Mouse (Mus musculus): ENCODE measurements around the gene Gga1. TPM values are rescaled to one million over a fixed set of nuclear protein-coding genes. Genes with fewer than 3 reads are reported as not detected.
A peak's percentile ranks its signal among the peaks of the same experiment; 100 is the strongest.

Gene Gga1
- polyA plus RNA-seq, 1 experiment = 105 TPM

GRCm38 (mm10) chr15:78840751-78841150, 36.2 kb upstream of the Gga1 start:
- no peak overlapping the region for H3K4me3 ChIP-seq (ENCODE audit: low read depth, low read length)
- no peak overlapping the region for H3K27ac ChIP-seq (ENCODE audit: insufficient read depth, low read depth, low read length)
- no peaks in the 10 kb centered on the region for H3K36me3 ChIP-seq (ENCODE audit: control insufficient read depth, insufficient read depth, low read length)
- 75% methylated on average over 11 of the region's 11 CpGs for WGBS
- H3K4me1 ChIP-seq (ENCODE audit: control insufficient read depth, insufficient read depth, insufficient read length, low read length) = peaks cover 16% of the 10 kb centered on the region
- TF ChIP-seq CTCF (IDR thresholded peaks at IDR 0.05; ENCODE audit: extremely low read depth, insufficient read length, insufficient replicate concordance, low read depth, low read length) = no peak
- H3K27me3 ChIP-seq (ENCODE audit: control insufficient read depth, insufficient read depth, low read length) = peaks cover 2% of the 10 kb centered on the region; the same call in 1 of the 2 replicates

- Histone ChIP-seq H3K4me1 (ENCODE audit: control insufficient read depth, insufficient read depth, insufficient read length, low read length) (peaks cover 18% of the 10 kb centered on the region), H3K27ac (ENCODE audit: insufficient read depth, low read depth, low read length) (no peak overlapping the region), H3K36me3 (ENCODE audit: control insufficient read depth, insufficient read depth, low read length) (no peaks in the 10 kb centered on the region), H3K4me3 (ENCODE audit: low read depth, low read length) (no peak overlapping the region), H3K27me3 (ENCODE audit: control insufficient read depth, insufficient read depth, low read length) (peaks cover 2% of the 10 kb centered on the region; the same call in 1 of the 2 replicates)
- WGBS = 86% methylated on average over 6 of the region's 6 CpGs
- TF ChIP-seq CTCF (IDR thresholded peaks at IDR 0.05; ENCODE audit: extremely low read depth, insufficient read length, insufficient replicate concordance, low read depth, low read length) = no peak
- no peak for TF ChIP-seq POLR2A (IDR thresholded peaks at IDR 0.05; ENCODE audit: low read depth, low read length)
Observed at GRCm38 (mm10) chr15:78841161-78841790, 35.7 kb upstream of the Gga1 start.

- H3K36me3 ChIP-seq (ENCODE audit: control insufficient read depth, insufficient read depth, low read length) = peaks cover 2% of the 10 kb centered on the region; the same call in 1 of the 2 replicates
- H3K4me3 ChIP-seq (ENCODE audit: low read depth, low read length) = peak within 1 kb of the TSS; percentile 73
- peaks cover 18% of the 10 kb centered on the region for H3K4me1 ChIP-seq (ENCODE audit: control insufficient read depth, insufficient read depth, insufficient read length, low read length)
- TF ChIP-seq CTCF (IDR thresholded peaks at IDR 0.05; ENCODE audit: extremely low read depth, insufficient read length, insufficient replicate concordance, low read depth, low read length) = no peak
- TF ChIP-seq POLR2A (IDR thresholded peaks at IDR 0.05; ENCODE audit: low read depth, low read length) = peak; percentile 47; the same call in 1 of the 2 replicates
- peak within 1 kb of the TSS; percentile 81 for H3K27ac ChIP-seq (ENCODE audit: insufficient read depth, low read depth, low read length)
- H3K27me3 ChIP-seq (ENCODE audit: control insufficient read depth, insufficient read depth, low read length) = peaks cover 2% of the 10 kb centered on the region; the same call in 1 of the 2 replicates
- WGBS = under 1% methylated on average over 84 of the region's 86 CpGs
Observed at GRCm38 (mm10) chr15:78842371-78843163, 34.4 kb upstream of the Gga1 start, which contains the start of gene Cdc42ep1. TSS of gene Cdc42ep1 (plus strand) at chr15:78842624.

- 8% methylated on average over 21 of the region's 21 CpGs for WGBS
- TF ChIP-seq CTCF (IDR thresholded peaks at IDR 0.05; ENCODE audit: extremely low read depth, insufficient read length, insufficient replicate concordance, low read depth, low read length) = peak; percentile 8; the same call in 1 of the 2 replicates
- no peak for TF ChIP-seq POLR2A (IDR thresholded peaks at IDR 0.05; ENCODE audit: low read depth, low read length)
- Histone ChIP-seq H3K27ac (ENCODE audit: insufficient read depth, low read depth, low read length) (peak overlapping the region; percentile 81), H3K36me3 (ENCODE audit: control insufficient read depth, insufficient read depth, low read length) (peaks cover 4% of the 10 kb centered on the region; the same call in 1 of the 2 replicates), H3K27me3 (ENCODE audit: control insufficient read depth, insufficient read depth, low read length) (peaks cover 2% of the 10 kb centered on the region; the same call in 1 of the 2 replicates), H3K4me1 (ENCODE audit: control insufficient read depth, insufficient read depth, insufficient read length, low read length) (peaks cover 18% of the 10 kb centered on the region), H3K4me3 (ENCODE audit: low read depth, low read length) (peak overlapping the region; percentile 73)
Observed at GRCm38 (mm10) chr15:78843581-78844469, 33.2 kb upstream of the Gga1 start.

- 10% methylated on average over 9 of the region's 9 CpGs for WGBS
- TF ChIP-seq POLR2A (IDR thresholded peaks at IDR 0.05; ENCODE audit: low read depth, low read length) = no peak
- no peak for TF ChIP-seq CTCF (IDR thresholded peaks at IDR 0.05; ENCODE audit: extremely low read depth, insufficient read length, insufficient replicate concordance, low read depth, low read length)
- Histone ChIP-seq H3K4me1 (ENCODE audit: control insufficient read depth, insufficient read depth, insufficient read length, low read length) (peaks cover 18% of the 10 kb centered on the region), H3K4me3 (ENCODE audit: low read depth, low read length) (peak overlapping the region; percentile 73), H3K27me3 (ENCODE audit: control insufficient read depth, insufficient read depth, low read length) (peaks cover 2% of the 10 kb centered on the region; the same call in 1 of the 2 replicates), H3K36me3 (ENCODE audit: control insufficient read depth, insufficient read depth, low read length) (peaks cover 7% of the 10 kb centered on the region; the same call in 1 of the 2 replicates), H3K27ac (ENCODE audit: insufficient read depth, low read depth, low read length) (peak overlapping the region; percentile 81)
Observed at GRCm38 (mm10) chr15:78844791-78845190, 32.2 kb upstream of the Gga1 start.

- Histone ChIP-seq H3K4me1 (ENCODE audit: control insufficient read depth, insufficient read depth, insufficient read length, low read length) (peaks cover 23% of the 10 kb centered on the region), H3K4me3 (ENCODE audit: low read depth, low read length) (peak overlapping the region; percentile 11), H3K27ac (ENCODE audit: insufficient read depth, low read depth, low read length) (peak overlapping the region; percentile 81), H3K27me3 (ENCODE audit: control insufficient read depth, insufficient read depth, low read length) (peaks cover 2% of the 10 kb centered on the region; the same call in 1 of the 2 replicates), H3K36me3 (ENCODE audit: control insufficient read depth, insufficient read depth, low read length) (peaks cover 13% of the 10 kb centered on the region)
- TF ChIP-seq CTCF (IDR thresholded peaks at IDR 0.05; ENCODE audit: extremely low read depth, insufficient read length, insufficient replicate concordance, low read depth, low read length) = no peak
- TF ChIP-seq POLR2A (IDR thresholded peaks at IDR 0.05; ENCODE audit: low read depth, low read length) = no peak
- 12% methylated on average over 11 of the region's 11 CpGs for WGBS
Observed at GRCm38 (mm10) chr15:78845321-78845720, 31.7 kb upstream of the Gga1 start.
